ENCODE assay signal across 21 mouse cellular contexts in the genomic region with DNA sequence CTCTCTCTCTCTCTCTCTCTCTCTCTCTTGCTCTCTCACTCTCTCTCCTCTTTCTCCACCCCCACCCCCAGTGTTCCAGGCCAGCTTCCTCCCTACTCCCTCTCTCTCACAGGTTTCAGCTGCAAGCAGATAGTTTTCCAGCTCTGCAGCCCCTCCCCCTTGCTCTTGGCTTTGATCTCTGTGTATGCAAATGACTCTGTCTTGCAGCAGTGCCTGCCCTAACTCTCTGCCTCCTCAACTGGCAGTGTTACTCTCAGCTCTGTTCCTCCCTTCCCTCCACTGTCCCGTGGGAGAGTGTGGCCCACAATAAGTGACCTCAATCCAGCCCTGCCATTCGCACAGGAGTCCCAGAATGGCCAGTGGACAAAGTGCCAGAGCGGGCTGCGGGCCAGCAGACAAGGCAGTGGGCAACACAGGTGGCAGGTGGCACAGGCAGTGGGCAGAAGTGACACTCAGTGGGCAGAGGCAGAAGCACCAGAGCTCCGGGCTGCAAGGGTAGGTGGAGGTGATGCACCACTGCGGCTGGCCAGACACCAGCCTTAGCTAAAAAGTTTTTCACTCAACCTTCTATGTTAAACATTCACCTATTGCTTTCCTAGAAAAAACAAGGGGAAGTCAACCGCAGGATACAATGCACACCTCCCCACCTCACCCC. TPM values are rescaled to one million over a fixed set of nuclear protein-coding genes. Genes with fewer than 3 reads are reported as not detected.
A peak's percentile ranks its signal among the peaks of the same experiment; 100 is the strongest.
DNase-seq lines count a peak whose midpoint lies in the region; ATAC-seq lines count a peak whose summit lies in the region.
"Had no signal": no experiment of that assay in that cellular context is flagged by ENCODE, and none has a peak within 500 bp of the region (broad histone marks: within the 10 kb centered on the region; RNA-seq: fewer than 3 reads in every experiment).

No protein-coding gene starts in this region.

- H3K4me3 ChIP-seq in megakaryocyte, embryonic 14.5 days (replicated peaks) = peak overlapping the region; percentile 11
- H3K4me3 ChIP-seq in kidney, embryonic 14.5 days (ENCODE audit: low read length) = no peak overlapping the region
- H3K4me3 ChIP-seq: heart, embryonic 12.5 days; limb, embryonic 15.5 days; midbrain, embryonic 15.5 days had no signal

- H3K9me3 ChIP-seq in megakaryocyte, embryonic 14.5 days = peaks cover 26% of the 10 kb centered on the region
- peaks cover 13% of the 10 kb centered on the region for H3K9me3 ChIP-seq in kidney, embryonic 14.5 days (ENCODE audit: control insufficient read depth, low read length)

- peak; percentile 4 for DNase-seq in adrenal gland, postnatal 14 days
- DNase-seq in adrenal gland, postnatal 36 days = no peak
- no peak for DNase-seq in heart, adult 18-20 months
- DNase-seq in spleen, adult 12 weeks (ENCODE audit: low spot score) = no peak
- no peak for DNase-seq in urinary bladder, postnatal 36 days (ENCODE audit: low spot score in 2 of 2)
- DNase-seq: gastrocnemius, postnatal 36 days; heart, postnatal 36 days; lung, embryonic 14.5 days; right cerebral cortex, postnatal 14 days had no signal

- no peaks in the 10 kb centered on the region for H3K27me3 ChIP-seq in megakaryocyte, embryonic 14.5 days (replicated peaks)
- no peaks in the 10 kb centered on the region for H3K27me3 ChIP-seq in kidney, embryonic 14.5 days (ENCODE audit: control insufficient read depth, insufficient read depth, low read length)
- H3K27me3 ChIP-seq: heart, embryonic 12.5 days; limb, embryonic 15.5 days; midbrain, embryonic 15.5 days had no signal

- ATAC-seq in megakaryocyte, adult 5-6 weeks (ENCODE audit: poor library complexity, severe bottlenecking) = no peak
- ATAC-seq in kidney, embryonic 14.5 days (ENCODE audit: low FRiP score, low TSS enrichment) = 0 out of 2 replicates have a peak, but pooled peaks have one; percentile 16
- ATAC-seq: hindbrain, postnatal 0 days; midbrain, embryonic 15.5 days had no signal

- no peak overlapping the region for H3K4me2 ChIP-seq in kidney, embryonic 14.5 days (replicated peaks; ENCODE audit: low read depth, low read length)
- H3K4me2 ChIP-seq: heart, embryonic 12.5 days; limb, embryonic 15.5 days; lung, embryonic 14.5 days; midbrain, embryonic 15.5 days had no signal

- no peaks in the 10 kb centered on the region for H3K36me3 ChIP-seq in megakaryocyte, embryonic 14.5 days (replicated peaks; ENCODE audit: low read length)
- H3K36me3 ChIP-seq in kidney, embryonic 14.5 days (ENCODE audit: control insufficient read depth, insufficient read depth, low read length) = no peaks in the 10 kb centered on the region
- H3K36me3 ChIP-seq: heart, embryonic 12.5 days; limb, embryonic 15.5 days; midbrain, embryonic 15.5 days had no signal

- no peak overlapping the region for H3K27ac ChIP-seq in kidney, embryonic 14.5 days (ENCODE audit: low read depth, low read length)
- H3K27ac ChIP-seq: hindbrain, postnatal 0 days; limb, embryonic 15.5 days; midbrain, embryonic 15.5 days had no signal

- H3K4me1 ChIP-seq in megakaryocyte, embryonic 14.5 days = no peaks in the 10 kb centered on the region
- no peaks in the 10 kb centered on the region for H3K4me1 ChIP-seq in kidney, embryonic 14.5 days (ENCODE audit: control insufficient read depth, insufficient read depth, low read length)
- H3K4me1 ChIP-seq: heart, embryonic 12.5 days; limb, embryonic 15.5 days; midbrain, embryonic 15.5 days had no signal

- no peak overlapping the region for H3K9ac ChIP-seq in kidney, embryonic 14.5 days (ENCODE audit: low read depth, low read length)
- H3K9ac ChIP-seq: heart, embryonic 12.5 days; limb, embryonic 15.5 days; lung, embryonic 14.5 days; midbrain, embryonic 15.5 days had no signal

- WGBS in kidney, embryonic 14.5 days = 48% methylated on average over 7 of the region's 7 CpGs

RNA-seq across cellular contexts. Expression of a gene that starts 16.3 kb away (rescaled TPM):
- not detected in 2 replicates for total RNA-seq in adrenal gland, postnatal 14 days (2021)
- total RNA-seq in adrenal gland, postnatal 36 days (2021) = not detected
- not detected in 2 replicates for polyA plus RNA-seq in megakaryocyte, embryonic 14.5 days (2012; ENCODE audit: insufficient read depth, low replicate concordance)
- total RNA-seq in megakaryocyte, adult 5-6 weeks (2015) = not detected in 2 replicates
- total RNA-seq in megakaryocyte, adult 5-6 weeks (2017) = not detected in 2 replicates
- not detected in 2 replicates for polyA plus RNA-seq in kidney, embryonic 14.5 days (2014; fragmentation: Nextera tagmentation; extraction: Ambion mirVana)
- total RNA-seq in heart, adult 18-20 months (2021) = not detected
- total RNA-seq: adrenal gland, adult 18-20 months; gastrocnemius, postnatal 36 days; heart, postnatal 36 days; hindbrain, postnatal 0 days; left cerebral cortex, postnatal 10 days had no signal
- polyA plus RNA-seq: embryonic facial prominence, embryonic 11.5 days; heart, embryonic 12.5 days; hindbrain, postnatal 0 days; limb, embryonic 15.5 days; lung, embryonic 14.5 days; midbrain, embryonic 15.5 days; testis, adult 2 months; urinary bladder, adult 2 months had no signal

RNA-seq across cellular contexts. Expression of a gene that starts 24.8 kb away (rescaled TPM):
- total RNA-seq in adrenal gland, postnatal 14 days (2021) = not detected in 2 replicates
- total RNA-seq in adrenal gland, postnatal 36 days (2021) = not detected
- polyA plus RNA-seq in megakaryocyte, embryonic 14.5 days (2012; ENCODE audit: insufficient read depth, low replicate concordance) = not detected in 2 replicates
- not detected in 2 replicates for total RNA-seq in megakaryocyte, adult 5-6 weeks (2015)
- total RNA-seq in megakaryocyte, adult 5-6 weeks (2017) = not detected in 2 replicates
- polyA plus RNA-seq in kidney, embryonic 14.5 days (2014; fragmentation: Nextera tagmentation; extraction: Ambion mirVana) = not detected in 2 replicates
- not detected for total RNA-seq in heart, adult 18-20 months (2021)
- total RNA-seq: adrenal gland, adult 18-20 months; gastrocnemius, postnatal 36 days; heart, postnatal 36 days; hindbrain, postnatal 0 days; left cerebral cortex, postnatal 10 days had no signal
- polyA plus RNA-seq: embryonic facial prominence, embryonic 11.5 days; heart, embryonic 12.5 days; hindbrain, postnatal 0 days; limb, embryonic 15.5 days; lung, embryonic 14.5 days; midbrain, embryonic 15.5 days; testis, adult 2 months; urinary bladder, adult 2 months had no signal

RNA-seq across cellular contexts. Expression of a gene that starts 45.8 kb away (rescaled TPM):
- total RNA-seq in adrenal gland, postnatal 14 days (2021) = not detected in 2 replicates
- not detected for total RNA-seq in adrenal gland, postnatal 36 days (2021)
- polyA plus RNA-seq in megakaryocyte, embryonic 14.5 days (2012; ENCODE audit: insufficient read depth, low replicate concordance) = not detected in 2 replicates
- not detected in 2 replicates for total RNA-seq in megakaryocyte, adult 5-6 weeks (2015)
- not detected in 2 replicates for total RNA-seq in megakaryocyte, adult 5-6 weeks (2017)
- not detected in 2 replicates for polyA plus RNA-seq in kidney, embryonic 14.5 days (2014; fragmentation: Nextera tagmentation; extraction: Ambion mirVana)
- total RNA-seq in heart, adult 18-20 months (2021) = not detected
- total RNA-seq: adrenal gland, adult 18-20 months; gastrocnemius, postnatal 36 days; heart, postnatal 36 days; hindbrain, postnatal 0 days; left cerebral cortex, postnatal 10 days had no signal
- polyA plus RNA-seq: embryonic facial prominence, embryonic 11.5 days; heart, embryonic 12.5 days; hindbrain, postnatal 0 days; limb, embryonic 15.5 days; lung, embryonic 14.5 days; midbrain, embryonic 15.5 days; testis, adult 2 months; urinary bladder, adult 2 months had no signal

RNA-seq across cellular contexts. Expression of a gene that starts 55.2 kb away (rescaled TPM):
- not detected in 2 replicates for total RNA-seq in adrenal gland, postnatal 14 days (2021)
- total RNA-seq in adrenal gland, postnatal 36 days (2021) = not detected
- not detected in 2 replicates for polyA plus RNA-seq in megakaryocyte, embryonic 14.5 days (2012; ENCODE audit: insufficient read depth, low replicate concordance)
- not detected in 2 replicates for total RNA-seq in megakaryocyte, adult 5-6 weeks (2015)
- total RNA-seq in megakaryocyte, adult 5-6 weeks (2017) = not detected in 2 replicates
- not detected in 2 replicates for polyA plus RNA-seq in kidney, embryonic 14.5 days (2014; fragmentation: Nextera tagmentation; extraction: Ambion mirVana)
- not detected for total RNA-seq in heart, adult 18-20 months (2021)
- total RNA-seq: adrenal gland, adult 18-20 months; gastrocnemius, postnatal 36 days; heart, postnatal 36 days; hindbrain, postnatal 0 days; left cerebral cortex, postnatal 10 days had no signal
- polyA plus RNA-seq: embryonic facial prominence, embryonic 11.5 days; heart, embryonic 12.5 days; hindbrain, postnatal 0 days; limb, embryonic 15.5 days; lung, embryonic 14.5 days; midbrain, embryonic 15.5 days; testis, adult 2 months; urinary bladder, adult 2 months had no signal
